Mouse (Mus musculus): ENCODE data around the gene AY761185. TPM values are rescaled to one million over a fixed set of nuclear protein-coding genes. Genes with fewer than 3 reads are reported as not detected.
"Not testable (repeated sequence)": the region's sequence is repeated elsewhere in the genome, so short reads cannot be mapped to it uniquely, and the experiment has no call there.

AY761185 gene
- polyA plus RNA-seq (2016; fragmentation: Nextera tagmentation; extraction: Ambion mirVana), result not detected in 2 replicates

DNA sequence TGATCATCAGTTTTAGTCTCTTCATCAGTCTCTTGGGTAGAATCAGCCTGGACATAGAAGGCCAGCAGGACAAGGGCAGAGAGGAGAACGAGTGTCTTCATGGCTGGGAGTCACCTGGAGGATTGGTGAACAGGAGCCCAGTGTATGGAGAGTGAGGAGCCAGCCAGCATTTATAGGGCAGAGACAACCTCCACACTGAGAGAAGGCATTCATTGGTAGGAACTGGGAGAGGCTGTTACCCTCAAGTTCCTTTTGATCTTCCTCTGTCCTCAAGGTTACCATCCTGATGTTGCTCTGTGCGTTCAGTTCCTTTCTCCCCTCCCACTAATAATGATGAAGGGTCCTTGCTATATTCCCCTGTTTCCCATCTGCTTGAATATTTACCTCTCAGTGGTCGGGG, at the start of gene AY761185:
Gene AY761185 (minus strand): TSS at position 101 of the 400 bp plus-strand sequence.
- no peak within 1 kb of the TSS for H3K27ac ChIP-seq (ENCODE audit: poor library complexity, severe bottlenecking)
- H3K36me3 ChIP-seq, result no peaks in the 10 kb centered on the region
- no peak for ATAC-seq (ENCODE audit: insufficient number of reproducible peaks, low FRiP score)
- H3K9ac ChIP-seq, result no peak within 1 kb of the TSS
- H3K27me3 ChIP-seq (replicated peaks), result no peaks in the 10 kb centered on the region
- WGBS, result 62% methylated on average over 3 of the region's 3 CpGs
- H3K9me3 ChIP-seq (replicated peaks), result peaks cover 17% of the 10 kb centered on the region
- H3K4me3 ChIP-seq, result no peak within 1 kb of the TSS
- H3K4me1 ChIP-seq (replicated peaks), result no peaks in the 10 kb centered on the region
- H3K4me2 ChIP-seq, result no peak within 1 kb of the TSS

DNA sequence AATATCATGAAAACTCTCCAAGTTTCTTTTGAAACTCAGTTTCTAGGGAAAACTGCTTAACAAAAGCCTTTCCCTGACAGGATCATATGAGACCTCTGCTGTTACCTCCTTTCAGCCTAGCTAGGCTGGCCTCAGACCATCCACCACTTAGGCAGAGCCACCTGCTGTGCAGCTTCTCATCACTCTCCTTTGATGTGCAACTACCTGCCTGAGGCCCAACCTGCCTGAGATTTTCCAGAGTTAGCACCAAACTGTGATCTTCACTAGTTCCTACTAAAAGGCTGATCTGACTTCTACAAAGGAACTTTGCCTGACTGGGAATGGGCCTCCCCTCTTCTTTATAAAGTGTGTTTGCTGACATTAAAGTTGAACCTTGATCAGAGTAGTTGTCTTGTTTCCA, 49.5 kb upstream of the AY761185 start:
- H3K4me1 ChIP-seq (replicated peaks); H3K27ac ChIP-seq (ENCODE audit: poor library complexity, severe bottlenecking); ATAC-seq (ENCODE audit: insufficient number of reproducible peaks, low FRiP score); H3K4me2 ChIP-seq; H3K4me3 ChIP-seq; H3K9ac ChIP-seq; H3K36me3 ChIP-seq; H3K27me3 ChIP-seq (replicated peaks); H3K9me3 ChIP-seq (replicated peaks): not testable (repeated sequence)

DNA sequence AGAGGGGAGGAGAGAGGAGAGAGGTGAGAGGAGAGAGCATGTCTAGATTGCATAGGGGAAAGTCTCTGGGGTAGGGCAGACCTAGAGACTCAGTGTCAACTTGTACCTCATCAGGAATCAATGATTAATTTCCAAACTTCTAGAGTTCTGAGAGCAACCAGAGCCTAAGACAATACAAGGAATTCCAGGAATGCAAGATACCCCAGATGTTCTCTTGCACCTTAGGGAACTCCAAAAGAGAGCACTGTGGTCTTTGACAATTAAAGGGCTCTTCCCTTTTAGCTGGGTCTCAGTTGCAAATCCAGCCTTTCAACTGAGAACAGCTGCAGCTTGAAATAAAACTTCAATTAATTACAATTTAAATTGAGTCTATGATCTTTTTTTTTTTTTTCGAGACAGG, 35.3 kb upstream of the AY761185 start:
- ATAC-seq (ENCODE audit: insufficient number of reproducible peaks, low FRiP score), result no peak
- no peaks in the 10 kb centered on the region for H3K4me1 ChIP-seq (replicated peaks)
- H3K27ac ChIP-seq (ENCODE audit: poor library complexity, severe bottlenecking), result no peak overlapping the region
- no peaks in the 10 kb centered on the region for H3K36me3 ChIP-seq
- no peak overlapping the region for H3K4me2 ChIP-seq
- no peak overlapping the region for H3K9ac ChIP-seq
- no peak overlapping the region for H3K4me3 ChIP-seq
- 53% methylated on average over 1 of the region's 1 CpGs for WGBS
- H3K9me3 ChIP-seq (replicated peaks), result peaks cover 13% of the 10 kb centered on the region; the same call in 1 of the 2 replicates
- H3K27me3 ChIP-seq (replicated peaks), result no peaks in the 10 kb centered on the region

- Histone ChIP-seq H3K4me2 (no peak overlapping the region), H3K4me3 (no peak overlapping the region), H3K27me3 (replicated peaks) (no peaks in the 10 kb centered on the region)
Observed at GRCm38 (mm10) chr8:20964531-20964930, 20.0 kb upstream of the AY761185 start.

GRCm38 (mm10) chr8:20921971-20922370, 22.5 kb downstream of the AY761185 start, which contains the start of gene Gm6040:
Gm6040 (minus strand) TSS chr8:20922071.
- Histone ChIP-seq H3K9me3 (replicated peaks) (peaks cover 11% of the 10 kb centered on the region), H3K27me3 (replicated peaks) (no peaks in the 10 kb centered on the region), H3K4me3 (no peak within 1 kb of the TSS), H3K9ac (no peak within 1 kb of the TSS), H3K4me2 (no peak within 1 kb of the TSS), H3K4me1 (replicated peaks) (no peaks in the 10 kb centered on the region), H3K27ac (ENCODE audit: poor library complexity, severe bottlenecking) (no peak within 1 kb of the TSS), H3K36me3 (no peaks in the 10 kb centered on the region)
- no peak for ATAC-seq (ENCODE audit: insufficient number of reproducible peaks, low FRiP score)
- 68% methylated on average over 3 of the region's 3 CpGs for WGBS

More at GRCm38 (mm10) chr8:20964531-20964930, 20.0 kb upstream of the AY761185 start:
- Histone ChIP-seq H3K9me3 (replicated peaks) (peaks cover 4% of the 10 kb centered on the region; the same call in 1 of the 2 replicates), H3K36me3 (no peaks in the 10 kb centered on the region), H3K4me1 (replicated peaks) (no peaks in the 10 kb centered on the region), H3K27ac (ENCODE audit: poor library complexity, severe bottlenecking) (no peak overlapping the region), H3K9ac (no peak overlapping the region)
- no peak for ATAC-seq (ENCODE audit: insufficient number of reproducible peaks, low FRiP score)
- 73% methylated on average over 2 of the region's 2 CpGs for WGBS

GRCm38 (mm10) chr8:20912288-20912687, 32.2 kb downstream of the AY761185 start:
- H3K27ac ChIP-seq (ENCODE audit: poor library complexity, severe bottlenecking), result no peak overlapping the region
- H3K27me3 ChIP-seq (replicated peaks), result no peaks in the 10 kb centered on the region
- H3K36me3 ChIP-seq, result no peaks in the 10 kb centered on the region
- peaks cover 12% of the 10 kb centered on the region for H3K9me3 ChIP-seq (replicated peaks)
- H3K4me1 ChIP-seq (replicated peaks), result no peaks in the 10 kb centered on the region
- ATAC-seq (ENCODE audit: insufficient number of reproducible peaks, low FRiP score), result no peak
- H3K4me2 ChIP-seq, result no peak overlapping the region
- H3K9ac ChIP-seq, result no peak overlapping the region
- no peak overlapping the region for H3K4me3 ChIP-seq
- WGBS, result 80% methylated on average over 1 of the region's 1 CpGs

GRCm38 (mm10) chr8:20908256-20908655, 36.3 kb downstream of the AY761185 start:
- Histone ChIP-seq H3K9ac (no peak overlapping the region), H3K4me2 (no peak overlapping the region), H3K36me3 (no peaks in the 10 kb centered on the region), H3K9me3 (replicated peaks) (no peaks in the 10 kb centered on the region; the same call in 1 of the 2 replicates), H3K27ac (ENCODE audit: poor library complexity, severe bottlenecking) (no peak overlapping the region), H3K4me1 (replicated peaks) (no peaks in the 10 kb centered on the region), H3K27me3 (replicated peaks) (no peaks in the 10 kb centered on the region), H3K4me3 (no peak overlapping the region)
- ATAC-seq (ENCODE audit: insufficient number of reproducible peaks, low FRiP score), result no peak
- WGBS, result 57% methylated on average over 2 of the region's 2 CpGs

- no peak for ATAC-seq (ENCODE audit: insufficient number of reproducible peaks, low FRiP score)
Observed at GRCm38 (mm10) chr8:20907119-20907518, 37.4 kb downstream of the AY761185 start.

GRCm38 (mm10) chr8:20902527-20902926, 42.0 kb downstream of the AY761185 start, which contains the start of gene Gm15056:
Gm15056 (minus strand) TSS chr8:20902627.
- H3K4me2 ChIP-seq, result no peak within 1 kb of the TSS
- no peak for ATAC-seq (ENCODE audit: insufficient number of reproducible peaks, low FRiP score)
- H3K9me3 ChIP-seq (replicated peaks), result peaks cover 10% of the 10 kb centered on the region
- no peaks in the 10 kb centered on the region for H3K27me3 ChIP-seq (replicated peaks)
- no peaks in the 10 kb centered on the region for H3K36me3 ChIP-seq
- no peak within 1 kb of the TSS for H3K27ac ChIP-seq (ENCODE audit: poor library complexity, severe bottlenecking)
- WGBS, result 40% methylated on average over 2 of the region's 2 CpGs
- no peak within 1 kb of the TSS for H3K4me3 ChIP-seq
- H3K4me1 ChIP-seq (replicated peaks), result no peaks in the 10 kb centered on the region
- H3K9ac ChIP-seq, result no peak within 1 kb of the TSS

More at GRCm38 (mm10) chr8:20907119-20907518, 37.4 kb downstream of the AY761185 start:
- no peak overlapping the region for H3K9ac ChIP-seq
- H3K27me3 ChIP-seq (replicated peaks), result no peaks in the 10 kb centered on the region
- peaks cover 3% of the 10 kb centered on the region; the same call in 1 of the 2 replicates for H3K9me3 ChIP-seq (replicated peaks)
- H3K36me3 ChIP-seq, result no peaks in the 10 kb centered on the region
- no peak overlapping the region for H3K4me2 ChIP-seq
- 82% methylated on average over 2 of the region's 2 CpGs for WGBS
- no peak overlapping the region for H3K4me3 ChIP-seq
- no peaks in the 10 kb centered on the region for H3K4me1 ChIP-seq (replicated peaks)
- H3K27ac ChIP-seq (ENCODE audit: poor library complexity, severe bottlenecking), result no peak overlapping the region

Other genes with a start within 250 kb of the AY761185 start
- gene Defb33, start 52.0 kb downstream of the AY761185 start, polyA plus RNA-seq (2016; fragmentation: Nextera tagmentation; extraction: Ambion mirVana), result not detected in 2 replicates
- not detected in 2 replicates for gene Gm15056, start 42.1 kb downstream of the AY761185 start, polyA plus RNA-seq (2016; fragmentation: Nextera tagmentation; extraction: Ambion mirVana)
- not detected in 2 replicates for gene Gm6040, start 22.6 kb downstream of the AY761185 start, polyA plus RNA-seq (2016; fragmentation: Nextera tagmentation; extraction: Ambion mirVana)
- gene Defa21, start 80.8 kb upstream of the AY761185 start, polyA plus RNA-seq (2016; fragmentation: Nextera tagmentation; extraction: Ambion mirVana), result not detected in 2 replicates
- gene Defa23, start 110.3 kb upstream of the AY761185 start, polyA plus RNA-seq (2016; fragmentation: Nextera tagmentation; extraction: Ambion mirVana), result not detected in 2 replicates
- gene Defa35, start 120.3 kb upstream of the AY761185 start, polyA plus RNA-seq (2016; fragmentation: Nextera tagmentation; extraction: Ambion mirVana), result not detected in 2 replicates
- not detected in 2 replicates for gene Defa25, start 139.7 kb upstream of the AY761185 start, polyA plus RNA-seq (2016; fragmentation: Nextera tagmentation; extraction: Ambion mirVana)
- gene Gm14851, start 151.3 kb upstream of the AY761185 start, polyA plus RNA-seq (2016; fragmentation: Nextera tagmentation; extraction: Ambion mirVana), result not detected in 2 replicates
- gene Defa30, start 189.9 kb upstream of the AY761185 start, polyA plus RNA-seq (2016; fragmentation: Nextera tagmentation; extraction: Ambion mirVana), result not detected in 2 replicates
- gene Defa22, start 217.6 kb upstream of the AY761185 start, polyA plus RNA-seq (2016; fragmentation: Nextera tagmentation; extraction: Ambion mirVana), result not detected in 2 replicates
- gene Defa31, start 246.9 kb upstream of the AY761185 start, polyA plus RNA-seq (2016; fragmentation: Nextera tagmentation; extraction: Ambion mirVana), result not detected in 2 replicates

Data from heart, embryonic 12.5 days (tissue).